Mouse (Mus musculus) midbrain, postnatal 0 days (tissue): ENCODE measurements around the gene Creb3l1. TPM values are rescaled to one million over a fixed set of nuclear protein-coding genes. Genes with fewer than 3 reads are reported as not detected.
A peak's percentile ranks its signal among the peaks of the same experiment; 100 is the strongest.

Experiments used
- ATAC-seq: fragments of 200-750 bp; cut with Nextera tagmentation; 2 replicates; pipeline ENCODE4 v1.8.0; 2017; ENCODE audit warnings: moderate number of reproducible peaks, mild to moderate bottlenecking, moderate TSS enrichment, moderate library complexity; ENCODE audit not compliant: low FRiP score
- DNase-seq: peaks from one replicate; pipeline ENCODE4 v3.0.0-alpha.2; 2015; ENCODE audit warnings: low spot score
- H3K27ac ChIP-seq: fragments of 300-500 bp; sonication (generic); 2 replicates; pipeline ENCODE4 v1.5.1; 2014; ENCODE audit warnings: low read depth, mild to moderate bottlenecking, low read length, mixed read lengths
- H3K27me3 ChIP-seq: fragments of 300-500 bp; sonication (generic); 2 replicates; pipeline ENCODE4 v1.6.1; 2014; ENCODE audit warnings: low read length, control low read depth, mixed read lengths; ENCODE audit not compliant: insufficient read depth
- H3K36me3 ChIP-seq: fragments of 300-500 bp; sonication (generic); 2 replicates; pipeline ENCODE4 v1.6.1; 2014; ENCODE audit warnings: low read length, control low read depth, mixed read lengths; ENCODE audit not compliant: insufficient read depth
- H3K4me1 ChIP-seq: fragments of 300-500 bp; sonication (generic); 2 replicates; pipeline ENCODE4 v1.6.1; 2014; ENCODE audit warnings: mild to moderate bottlenecking, control low read depth, antibody characterized with exemption, low read length, mixed read lengths; ENCODE audit not compliant: insufficient read depth
- H3K4me2 ChIP-seq: fragments of 300-500 bp; sonication (generic); 2 replicates; pipeline ENCODE4 v1.6.1; 2014; ENCODE audit warnings: low read depth, mild to moderate bottlenecking, low read length, mixed read lengths; ENCODE audit not compliant: poor library complexity, severe bottlenecking
- H3K4me3 ChIP-seq: fragments of 300-500 bp; sonication (generic); 2 replicates; pipeline ENCODE4 v1.5.1; 2014; ENCODE audit warnings: low read depth, mild to moderate bottlenecking, low read length, moderate library complexity
- H3K9ac ChIP-seq: fragments of 300-500 bp; sonication (generic); replicated peaks from 2 replicates; pipeline ENCODE4 v1.6.1; 2014; ENCODE audit warnings: mild to moderate bottlenecking, low read length, moderate library complexity, mixed read lengths; ENCODE audit not compliant: poor library complexity, severe bottlenecking
- H3K9me3 ChIP-seq: fragments of 300-500 bp; sonication (generic); 2 replicates; pipeline ENCODE4 v1.6.1; 2016; ENCODE audit warnings: low read length, control low read depth
- CTCF ChIP-seq: IDR thresholded peaks from 2 replicates; pipeline ENCODE4 v1.5.1; 2016; ENCODE audit warnings: antibody characterized with exemption, mild to moderate bottlenecking
- WGBS: fragments of 180-500 bp; shearing (Covaris S2); extraction: QIAGEN DNeasy Blood & Tissue Kit; methylation state at CpG from one replicate; pipeline ENCODE4 v1.1.7; 2014; 5-methylcytosine and 5-hydroxymethylcytosine counted together
- polyA plus RNA-seq: library from polyadenylated mRNA; unstranded; fragments of >200 nt; fragmentation: Nextera tagmentation; extraction: Ambion mirVana; gene quantifications from 2 replicates; pipeline ENCODE4 v1.2.1, GENCODE M21; 2015
- total RNA-seq: library from RNA; depleted of rRNA; stranded (reverse); fragments of >200 nt; gene quantifications from 2 replicates; pipeline ENCODE4 v1.2.3, GENCODE M21; 2014

The Creb3l1 gene
- total and polyA plus RNA-seq, 2 experiments from 2014 or later, result 2.7 to 3.2 TPM

DNA sequence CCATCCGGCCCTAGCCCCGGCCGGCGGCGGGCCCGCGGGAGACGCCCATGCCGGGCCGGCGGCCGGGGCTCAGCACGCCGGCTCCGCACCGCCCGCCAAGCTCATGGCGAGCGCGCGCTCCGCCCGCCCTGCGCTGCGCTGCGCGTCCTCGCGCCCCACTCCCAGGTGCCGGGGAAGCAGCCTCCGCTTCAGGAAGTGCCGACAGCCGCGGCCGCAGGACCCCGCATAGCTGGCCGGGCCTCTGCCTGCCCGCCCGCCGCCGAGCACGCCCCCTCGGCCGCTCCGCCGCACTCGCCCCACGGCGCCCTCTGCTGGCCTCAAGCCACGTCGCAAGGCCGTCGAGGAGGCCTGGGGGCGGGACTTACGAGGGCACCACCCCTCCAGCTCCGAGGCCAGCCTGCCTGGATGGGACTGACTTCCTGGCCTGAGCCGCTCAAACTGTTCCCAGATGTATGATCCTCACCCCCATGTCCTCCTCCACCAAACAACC is 60.8 kb downstream of the Creb3l1 start:
- TF ChIP-seq CTCF, result peak; percentile 85
- Histone ChIP-seq H3K9me3 (no peaks in the 10 kb centered on the region), H3K4me2 (peak overlapping the region; percentile 86), H3K36me3 (no peaks in the 10 kb centered on the region), H3K9ac (peak overlapping the region; percentile 84), H3K27ac (peak overlapping the region; percentile 72), H3K27me3 (no peaks in the 10 kb centered on the region), H3K4me1 (peaks cover 11% of the 10 kb centered on the region; the same call in 1 of the 2 replicates), H3K4me3 (peak overlapping the region; percentile 87)
- 2% methylated on average over 30 of the region's 57 CpGs for WGBS
- DNase-seq (peak; percentile 92), ATAC-seq (peak; percentile 93)

DNA sequence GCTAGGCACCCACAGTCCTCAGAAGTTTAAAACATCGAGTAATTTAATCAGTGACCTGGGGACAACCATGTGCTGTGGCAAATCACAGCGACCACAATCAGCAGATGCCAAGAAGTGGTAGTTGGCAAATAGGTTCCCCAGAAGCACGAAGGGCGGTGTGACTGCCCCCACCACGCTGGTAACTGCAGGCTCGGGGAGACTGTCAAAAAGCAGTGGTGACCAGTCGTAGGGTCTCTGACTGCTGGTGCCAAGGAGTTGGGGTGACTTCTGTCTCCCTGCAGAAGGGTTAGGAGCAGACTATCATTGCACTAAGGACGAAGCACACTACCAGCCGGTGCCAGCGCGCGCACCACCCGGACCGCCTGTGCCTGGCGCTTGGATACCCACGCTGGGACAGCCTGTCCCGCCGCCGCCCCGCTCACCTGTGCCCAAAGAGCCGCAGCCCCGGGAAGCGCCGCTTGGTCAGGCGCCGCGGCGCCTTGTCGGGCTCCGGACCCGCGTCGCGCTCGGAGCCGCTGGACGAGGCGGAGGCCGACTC is 61.4 kb downstream of the Creb3l1 start:
- H3K27ac ChIP-seq, result peak overlapping the region; percentile 72
- 1% methylated on average over 34 of the region's 39 CpGs for WGBS
- DNase-seq (no peak), ATAC-seq (peak; percentile 57; the same call in 1 of the 2 replicates)
- peak overlapping the region; percentile 87 for H3K4me3 ChIP-seq
- H3K36me3 ChIP-seq, result no peaks in the 10 kb centered on the region
- H3K4me1 ChIP-seq, result peaks cover 11% of the 10 kb centered on the region; the same call in 1 of the 2 replicates
- no peak for TF ChIP-seq CTCF
- H3K9ac ChIP-seq, result peak overlapping the region; percentile 84
- no peaks in the 10 kb centered on the region for H3K27me3 ChIP-seq
- no peaks in the 10 kb centered on the region for H3K9me3 ChIP-seq
- H3K4me2 ChIP-seq, result peak overlapping the region; percentile 86

GRCm38 (mm10) chr2:91961901-91962761 is 62.2 kb downstream of the Creb3l1 start:
- DNase-seq (no peak), ATAC-seq (no peak)
- WGBS, result 61% methylated on average over 4 of the region's 4 CpGs
- Histone ChIP-seq H3K4me1 (peaks cover 11% of the 10 kb centered on the region; the same call in 1 of the 2 replicates), H3K9ac (peak overlapping the region; percentile 84; the same call in 1 of the 2 replicates), H3K4me3 (peak overlapping the region; percentile 87), H3K27me3 (no peaks in the 10 kb centered on the region), H3K9me3 (no peaks in the 10 kb centered on the region), H3K27ac (peak overlapping the region; percentile 18; the same call in 1 of the 2 replicates), H3K4me2 (peak overlapping the region; percentile 86), H3K36me3 (no peaks in the 10 kb centered on the region)
- no peak for TF ChIP-seq CTCF

DNA sequence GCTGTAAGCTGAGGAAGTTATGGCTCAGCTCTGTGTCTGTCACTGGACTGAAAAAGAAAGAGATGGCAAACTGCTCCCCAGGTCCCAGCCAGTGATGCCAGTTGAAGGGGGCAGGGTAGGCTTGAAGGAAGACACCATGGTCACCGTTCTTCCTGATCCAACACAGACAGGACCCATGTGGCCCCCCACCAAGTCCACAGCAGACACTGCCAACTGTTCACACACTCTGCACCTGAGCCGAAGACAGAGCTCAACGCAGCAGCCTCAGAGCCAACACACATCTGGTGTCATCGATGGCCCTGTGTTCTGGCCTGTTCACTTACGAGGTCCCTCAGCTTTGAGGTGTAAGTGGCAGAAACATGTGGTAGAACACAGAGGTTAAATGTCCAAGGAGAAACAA is 63.8 kb downstream of the Creb3l1 start:
- H3K27me3 ChIP-seq, result no peaks in the 10 kb centered on the region
- 93% methylated on average over 5 of the region's 5 CpGs for WGBS
- no peak overlapping the region for H3K9ac ChIP-seq
- no peaks in the 10 kb centered on the region for H3K9me3 ChIP-seq
- H3K4me2 ChIP-seq, result no peak overlapping the region
- H3K4me1 ChIP-seq, result peaks cover 15% of the 10 kb centered on the region; the same call in 1 of the 2 replicates
- ATAC-seq, result no peak
- H3K27ac ChIP-seq, result no peak overlapping the region
- DNase-seq, result no peak
- H3K4me3 ChIP-seq, result no peak overlapping the region
- TF ChIP-seq CTCF, result no peak
- no peaks in the 10 kb centered on the region for H3K36me3 ChIP-seq

DNA sequence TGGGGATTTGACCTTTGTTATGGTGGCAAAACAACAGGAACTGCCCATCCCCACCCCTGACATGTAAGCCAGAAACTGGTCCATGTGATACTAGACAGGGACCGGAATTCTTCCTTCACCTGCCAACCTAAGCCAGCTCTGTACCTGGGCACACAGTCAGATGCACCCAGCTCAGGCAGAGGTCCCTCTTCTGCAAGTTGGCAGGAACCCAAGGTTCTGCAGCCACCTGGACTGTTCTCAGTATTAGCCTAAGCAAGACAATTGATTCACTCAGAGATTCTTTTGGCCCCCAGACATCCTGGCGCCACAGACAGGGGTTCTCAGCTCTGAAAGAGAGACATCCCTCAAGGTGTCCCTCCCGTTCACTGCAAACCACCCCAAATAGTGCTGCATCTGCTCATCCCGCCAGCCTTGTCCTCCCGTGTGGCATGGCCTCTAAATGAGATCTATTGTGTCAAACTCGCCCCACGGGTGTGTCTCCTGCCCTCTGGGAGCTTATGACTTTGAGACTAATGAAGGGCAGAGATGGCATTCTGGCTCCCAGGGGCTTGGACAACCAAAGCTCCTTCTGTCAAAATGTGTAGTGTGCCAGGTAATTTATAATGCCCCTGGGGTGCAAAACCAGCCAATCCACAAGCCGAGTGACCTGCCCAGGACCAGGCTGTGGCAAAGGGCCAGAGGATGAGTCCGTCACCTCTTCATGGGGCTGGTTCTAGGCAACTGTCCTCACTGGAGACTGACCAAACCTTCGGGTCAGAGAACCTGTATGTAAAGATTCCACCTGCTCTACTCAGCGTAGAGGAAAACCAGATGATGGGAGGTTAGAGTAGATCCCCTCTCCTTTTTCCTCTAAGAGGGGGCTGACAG is 64.5 kb downstream of the Creb3l1 start:
- Histone ChIP-seq H3K4me3 (no peak overlapping the region), H3K4me1 (peaks cover 15% of the 10 kb centered on the region; the same call in 1 of the 2 replicates), H3K9ac (no peak overlapping the region), H3K36me3 (no peaks in the 10 kb centered on the region), H3K4me2 (no peak overlapping the region), H3K27ac (no peak overlapping the region), H3K9me3 (no peaks in the 10 kb centered on the region), H3K27me3 (no peaks in the 10 kb centered on the region)
- ATAC-seq (no peak), DNase-seq (no peak)
- no peak for TF ChIP-seq CTCF
- WGBS, result 71% methylated on average over 11 of the region's 11 CpGs
